In the genomic region with DNA sequence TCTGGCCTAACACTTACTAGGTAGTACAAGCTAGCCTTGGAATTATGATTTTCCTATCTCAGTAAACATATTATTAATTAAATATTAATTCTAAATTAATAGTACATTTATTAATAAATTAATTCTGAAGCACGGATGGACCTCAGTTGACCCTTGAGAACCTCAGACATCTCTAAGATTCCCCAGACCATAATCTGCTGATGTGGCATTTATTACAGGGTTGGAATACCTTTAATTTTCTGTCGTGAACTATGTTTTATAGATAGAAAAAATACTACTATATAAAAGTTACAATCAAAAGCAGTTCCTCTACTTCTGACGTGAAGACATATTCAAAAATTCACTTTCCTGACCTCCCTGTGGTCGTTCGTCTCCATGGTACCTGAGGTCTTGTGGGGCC, we compare ENCODE assay signal across 28 mouse cellular contexts. TPM values are rescaled to one million over a fixed set of nuclear protein-coding genes. Genes with fewer than 3 reads are reported as not detected.
"Had no signal": no experiment of that assay in that cellular context is flagged by ENCODE, and none has a peak within 500 bp of the region (broad histone marks: within the 10 kb centered on the region; RNA-seq: fewer than 3 reads in every experiment).

No protein-coding gene starts in this region.

- ATAC-seq: forebrain, embryonic 13.5 days; forebrain, embryonic 14.5 days; forebrain, embryonic 15.5 days; forebrain, embryonic 16.5 days; forebrain, postnatal 0 days had no signal

- H3K9ac ChIP-seq: embryonic facial prominence, embryonic 12.5 days; embryonic facial prominence, embryonic 13.5 days; embryonic facial prominence, embryonic 15.5 days; forebrain, embryonic 12.5 days; forebrain, embryonic 13.5 days; forebrain, embryonic 15.5 days; forebrain, postnatal 0 days had no signal

- H3K4me1 ChIP-seq: embryonic facial prominence, embryonic 12.5 days; embryonic facial prominence, embryonic 15.5 days; forebrain, embryonic 12.5 days had no signal

- H3K4me3 ChIP-seq: embryonic facial prominence, embryonic 10.5 days; embryonic facial prominence, embryonic 12.5 days; embryonic facial prominence, embryonic 13.5 days; embryonic facial prominence, embryonic 15.5 days; erythroblast, embryonic 14.5 days; forebrain, embryonic 10.5 days; forebrain, embryonic 12.5 days; forebrain, embryonic 13.5 days; forebrain, embryonic 15.5 days; gastrocnemius, adult 2 months; heart, adult 2 months; heart, embryonic 10.5 days had no signal

- H3K36me3 ChIP-seq: embryonic facial prominence, embryonic 10.5 days; embryonic facial prominence, embryonic 12.5 days; embryonic facial prominence, embryonic 13.5 days; embryonic facial prominence, embryonic 15.5 days; forebrain, embryonic 10.5 days; forebrain, embryonic 12.5 days; forebrain, embryonic 15.5 days; heart, embryonic 10.5 days had no signal

- H3K27me3 ChIP-seq: embryonic facial prominence, embryonic 12.5 days; embryonic facial prominence, embryonic 13.5 days; embryonic facial prominence, embryonic 15.5 days; forebrain, embryonic 12.5 days; forebrain, embryonic 13.5 days; forebrain, embryonic 15.5 days had no signal

- DNase-seq: cerebellum, adult 9-11 months; cerebellum, postnatal 10 days; cerebellum, postnatal 14 days; cerebellum, postnatal 25 days; cerebellum, postnatal 36 days; embryo, embryonic 11 days; forebrain, postnatal 0 days; gastrocnemius, adult 2 months; gastrocnemius, postnatal 10 days; gastrocnemius, postnatal 14 days; gastrocnemius, postnatal 25 days; gastrocnemius, postnatal 36 days; heart, adult 11 months; heart, adult 18-20 months; heart, adult 2 months had no signal

- H3K9me3 ChIP-seq: embryonic facial prominence, embryonic 12.5 days; embryonic facial prominence, embryonic 13.5 days; embryonic facial prominence, embryonic 15.5 days; forebrain, embryonic 12.5 days; forebrain, embryonic 13.5 days; forebrain, embryonic 15.5 days; heart, embryonic 10.5 days had no signal

- H3K4me2 ChIP-seq: embryonic facial prominence, embryonic 12.5 days; embryonic facial prominence, embryonic 13.5 days; embryonic facial prominence, embryonic 15.5 days; forebrain, embryonic 12.5 days; forebrain, embryonic 13.5 days; forebrain, embryonic 15.5 days; heart, embryonic 11.5 days had no signal

- H3K27ac ChIP-seq: embryonic facial prominence, embryonic 10.5 days; embryonic facial prominence, embryonic 12.5 days; embryonic facial prominence, embryonic 13.5 days; embryonic facial prominence, embryonic 15.5 days; forebrain, embryonic 10.5 days; forebrain, embryonic 12.5 days; forebrain, embryonic 13.5 days; forebrain, embryonic 15.5 days; gastrocnemius, adult 2 months; heart, adult 2 months; heart, embryonic 10.5 days had no signal

RNA-seq across cellular contexts. Expression of a gene that starts 19.8 kb away (rescaled TPM):
- polyA plus RNA-seq: erythroblast, embryonic 14.5 days had no signal
